9 mouse cellular contexts compared by ENCODE assay signal in genomic region chrX:85879198-85879977, GRCm38 (mm10). TPM values are rescaled to one million over a fixed set of nuclear protein-coding genes. Genes with fewer than 3 reads are reported as not detected.
DNase-seq lines count a peak whose midpoint lies in the region.
"Had no signal": no experiment of that assay in that cellular context is flagged by ENCODE, and none has a peak within 500 bp of the region (broad histone marks: within the 10 kb centered on the region; RNA-seq: fewer than 3 reads in every experiment).

No protein-coding gene starts in this region.

- H3K4me1 ChIP-seq in embryonic facial prominence, embryonic 10.5 days, result no peaks in the 10 kb centered on the region

- no peaks in the 10 kb centered on the region for H3K36me3 ChIP-seq in embryonic facial prominence, embryonic 10.5 days (replicated peaks)

- no peak overlapping the region for H3K27ac ChIP-seq in embryonic facial prominence, embryonic 10.5 days (replicated peaks)

- no peaks in the 10 kb centered on the region for H3K9me3 ChIP-seq in embryonic facial prominence, embryonic 10.5 days

- WGBS in embryonic facial prominence, embryonic 10.5 days, result 64% methylated on average over 7 of the region's 7 CpGs

- peak; percentile 5 to 35 for DNase-seq in heart, adult 18-20 months
- no peak for DNase-seq in heart, adult 11 months
- peak; percentile 55 for DNase-seq in 3T3-L1 (ENCODE audit: low read depth, low spot score)
- DNase-seq in ZHBTc4 (ENCODE audit: low read depth, low spot score), result peak; percentile 31
- DNase-seq in embryonic facial prominence, embryonic 10.5 days (ENCODE audit: low spot score), result peak; percentile 22
- peak; percentile 51 for DNase-seq in kidney, postnatal 10 days
- peak; percentile 30 for DNase-seq in lung, postnatal 14 days
- peak; percentile 6 to 8 for DNase-seq in urinary bladder, postnatal 36 days (ENCODE audit: low spot score in 2 of 2)

- no peak overlapping the region for H3K4me3 ChIP-seq in embryonic facial prominence, embryonic 10.5 days

- no peaks in the 10 kb centered on the region; the same call in 1 of the 2 replicates for H3K27me3 ChIP-seq in embryonic facial prominence, embryonic 10.5 days (replicated peaks; ENCODE audit: low read depth, poor library complexity, severe bottlenecking)

RNA-seq across cellular contexts. Expression of gene 5430427O19Rik, which starts 9.2 kb away (rescaled TPM):
- under 1 TPM; 0.17 to 0.33 TPM for total RNA-seq in heart, adult 18-20 months (2021)
- not detected in 2 replicates for polyA plus RNA-seq in embryonic facial prominence, embryonic 10.5 days (2016; fragmentation: Nextera tagmentation; extraction: Ambion mirVana)
- polyA plus RNA-seq: neural tube, embryonic 14.5 days had no signal
